Mouse (Mus musculus) embryonic facial prominence, embryonic 14.5 days (tissue): Measurements from ENCODE around the gene Mbl2. TPM values are rescaled to one million over a fixed set of nuclear protein-coding genes. Genes with fewer than 3 reads are reported as not detected.
"Not testable (repeated sequence)": the region's sequence is repeated elsewhere in the genome, so short reads cannot be mapped to it uniquely, and the experiment has no call there.

Experiments used
- ATAC-seq: fragments of 200-750 bp; cut with Nextera tagmentation; 2 replicates; pipeline ENCODE4 v1.8.0; 2017; ENCODE audit warnings: low read depth, moderate number of reproducible peaks, moderate TSS enrichment
- DNase-seq: peaks from one replicate; pipeline ENCODE4 v3.0.0-alpha.2; 2015; ENCODE audit warnings: low spot score
- H3K27ac ChIP-seq: fragments of 300-500 bp; sonication (generic); replicated peaks from 2 replicates; pipeline ENCODE4 v1.5.1; 2014; ENCODE audit warnings: low read depth, mild to moderate bottlenecking, low read length, moderate library complexity
- H3K27me3 ChIP-seq: fragments of 300-500 bp; sonication (generic); replicated peaks from 2 replicates; pipeline ENCODE4 v1.6.1; 2014; ENCODE audit warnings: low read length; ENCODE audit not compliant: control insufficient read depth, insufficient read depth
- H3K36me3 ChIP-seq: fragments of 300-500 bp; sonication (generic); 2 replicates; pipeline ENCODE4 v1.6.1; 2014; ENCODE audit warnings: low read length, mixed read lengths; ENCODE audit not compliant: control insufficient read depth, insufficient read depth
- H3K4me1 ChIP-seq: fragments of 300-500 bp; sonication (generic); 2 replicates; pipeline ENCODE4 v1.6.1; 2014; ENCODE audit warnings: antibody characterized with exemption, low read length; ENCODE audit not compliant: control insufficient read depth, insufficient read depth
- H3K4me2 ChIP-seq: fragments of 300-500 bp; sonication (generic); 2 replicates; pipeline ENCODE4 v1.6.1; 2014; ENCODE audit warnings: low read depth, mild to moderate bottlenecking, low read length, moderate library complexity, mixed read lengths
- H3K4me3 ChIP-seq: fragments of 300-500 bp; sonication (generic); 2 replicates; pipeline ENCODE4 v1.5.1; 2014; ENCODE audit warnings: low read depth, mild to moderate bottlenecking, low read length
- H3K9ac ChIP-seq: fragments of 300-500 bp; sonication (generic); 2 replicates; pipeline ENCODE4 v1.6.1; 2014; ENCODE audit warnings: low read depth, mild to moderate bottlenecking, low read length, moderate library complexity, mixed read lengths
- H3K9me3 ChIP-seq: fragments of 300-500 bp; sonication (generic); 2 replicates; pipeline ENCODE4 v1.6.1; 2016; ENCODE audit warnings: low read length; ENCODE audit not compliant: control insufficient read depth
- WGBS: fragments of 180-500 bp; shearing (Covaris S2); extraction: QIAGEN DNeasy Blood & Tissue Kit; methylation state at CpG from one replicate; pipeline ENCODE4 v1.1.7; 2014; 5-methylcytosine and 5-hydroxymethylcytosine counted together
- polyA plus RNA-seq: library from polyadenylated mRNA; unstranded; fragments of >200 nt; fragmentation: Nextera tagmentation; extraction: Ambion mirVana; gene quantifications from 2 replicates; pipeline ENCODE4 v1.2.1, GENCODE M21; 2014

Gene Mbl2
- 0.31 TPM in 1 of 2 replicates, not detected in the other for polyA plus RNA-seq

DNA sequence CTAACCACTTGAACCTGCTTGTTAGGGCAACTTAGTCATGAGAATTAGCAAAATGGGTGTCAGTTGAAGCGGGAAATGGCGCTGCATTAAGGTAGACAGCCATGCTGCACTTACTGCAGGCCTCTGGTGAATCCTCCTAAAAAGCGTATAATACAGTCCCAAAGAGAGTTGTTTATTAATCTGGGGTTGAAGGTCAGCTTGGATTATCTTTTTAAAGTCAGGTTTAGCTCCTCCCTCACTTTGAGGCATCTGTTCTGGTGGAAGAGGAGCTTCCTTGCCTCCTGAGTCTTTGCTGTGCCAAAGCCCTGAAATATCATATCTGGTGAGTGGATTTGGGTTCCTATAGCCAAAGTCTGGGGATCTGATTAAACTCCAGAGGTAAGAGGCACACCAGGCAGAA, at the start of gene Mbl2:
Gene Mbl2 (plus strand): TSS at position 252 of the 400 bp plus-strand sequence.
- Histone ChIP-seq H3K36me3 (no peaks in the 10 kb centered on the region), H3K27me3 (no peaks in the 10 kb centered on the region), H3K9me3 (no peaks in the 10 kb centered on the region), H3K27ac (no peak within 1 kb of the TSS), H3K4me2 (no peak within 1 kb of the TSS), H3K4me3 (no peak within 1 kb of the TSS), H3K9ac (no peak within 1 kb of the TSS), H3K4me1 (no peaks in the 10 kb centered on the region)
- 93% methylated on average over 3 of the region's 3 CpGs for WGBS
- ATAC-seq, result no peak
- DNase-seq, result no peak

DNA sequence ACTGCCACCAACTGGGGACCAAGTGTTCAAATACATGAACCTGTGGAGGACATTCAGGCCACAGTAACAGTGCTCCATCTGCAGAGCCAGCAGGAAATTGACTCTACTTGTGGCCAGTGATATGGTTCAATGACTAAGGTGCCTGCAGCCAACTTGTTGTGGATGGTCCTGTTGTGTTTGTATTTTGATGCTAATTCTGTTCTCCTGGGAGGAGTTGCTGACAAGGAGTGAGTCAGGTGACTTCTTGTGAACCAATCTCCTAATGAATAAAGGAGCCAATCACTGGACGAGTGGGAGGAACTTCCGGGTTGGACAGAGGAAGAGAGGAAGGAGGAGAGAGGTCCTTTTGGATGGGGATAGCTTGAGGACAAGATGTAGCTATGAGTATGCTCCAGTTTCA, 47.2 kb upstream of the Mbl2 start:
- H3K36me3 ChIP-seq, result no peaks in the 10 kb centered on the region
- H3K27ac ChIP-seq, result no peak overlapping the region
- no peak overlapping the region for H3K4me3 ChIP-seq
- H3K9ac ChIP-seq, result no peak overlapping the region
- no peak overlapping the region for H3K4me2 ChIP-seq
- no peak for DNase-seq
- H3K4me1 ChIP-seq, result no peaks in the 10 kb centered on the region
- peaks cover 18% of the 10 kb centered on the region; the same call in 1 of the 2 replicates for H3K9me3 ChIP-seq
- no peak for ATAC-seq
- H3K27me3 ChIP-seq, result no peaks in the 10 kb centered on the region
- WGBS, result 79% methylated on average over 2 of the region's 2 CpGs

DNA sequence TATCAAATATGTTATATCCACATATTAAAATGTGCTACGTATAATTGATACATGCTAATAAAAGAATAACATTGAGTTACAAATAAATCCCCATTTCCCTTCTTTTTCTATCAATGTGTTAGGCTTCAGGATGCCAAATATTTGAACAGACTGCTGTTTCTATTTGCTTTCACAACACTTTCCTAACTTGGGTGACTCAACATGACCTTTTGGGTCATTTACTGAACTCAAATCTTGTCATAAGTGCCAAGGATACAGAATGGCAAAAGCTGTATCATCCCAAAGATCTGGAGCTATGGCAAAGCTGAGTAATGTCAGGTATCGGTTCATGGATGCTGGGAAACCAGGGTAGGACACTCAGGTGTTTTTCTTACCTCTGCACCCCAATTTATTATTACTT, 45.5 kb upstream of the Mbl2 start:
- Histone ChIP-seq H3K27me3 (no peaks in the 10 kb centered on the region), H3K9me3 (peaks cover 18% of the 10 kb centered on the region; the same call in 1 of the 2 replicates), H3K9ac (no peak overlapping the region), H3K4me1 (no peaks in the 10 kb centered on the region), H3K36me3 (no peaks in the 10 kb centered on the region), H3K4me2 (no peak overlapping the region), H3K27ac (no peak overlapping the region), H3K4me3 (no peak overlapping the region)
- ATAC-seq (no peak), DNase-seq (no peak)
- WGBS, result 93% methylated on average over 2 of the region's 2 CpGs

DNA sequence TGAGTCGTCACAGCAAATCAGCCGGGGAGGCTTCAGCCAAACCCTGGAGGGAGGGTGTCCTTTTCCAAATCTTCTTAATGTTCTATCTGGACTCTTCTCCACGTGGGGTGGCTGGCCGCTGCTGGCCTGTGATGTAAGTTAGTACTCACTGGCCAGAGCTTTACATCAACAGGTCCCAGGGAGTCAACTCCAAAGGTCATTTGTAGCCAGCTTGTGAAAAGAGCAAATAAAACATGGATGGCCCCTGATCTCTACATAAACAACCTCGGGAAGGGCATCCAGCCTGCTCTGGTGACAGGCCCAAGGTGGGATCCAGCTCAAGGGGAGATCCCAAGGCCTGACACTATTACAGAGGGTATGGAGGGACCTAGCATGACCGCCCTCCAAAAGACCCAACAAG, 37.7 kb upstream of the Mbl2 start:
- no peaks in the 10 kb centered on the region; the same call in 1 of the 2 replicates for H3K9me3 ChIP-seq
- ATAC-seq (no peak), DNase-seq (no peak)
- H3K4me2 ChIP-seq, result no peak overlapping the region
- H3K4me3 ChIP-seq, result no peak overlapping the region
- no peak overlapping the region for H3K27ac ChIP-seq
- WGBS, result 74% methylated on average over 6 of the region's 6 CpGs
- no peaks in the 10 kb centered on the region for H3K4me1 ChIP-seq
- no peaks in the 10 kb centered on the region for H3K36me3 ChIP-seq
- no peak overlapping the region for H3K9ac ChIP-seq
- no peaks in the 10 kb centered on the region for H3K27me3 ChIP-seq

DNA sequence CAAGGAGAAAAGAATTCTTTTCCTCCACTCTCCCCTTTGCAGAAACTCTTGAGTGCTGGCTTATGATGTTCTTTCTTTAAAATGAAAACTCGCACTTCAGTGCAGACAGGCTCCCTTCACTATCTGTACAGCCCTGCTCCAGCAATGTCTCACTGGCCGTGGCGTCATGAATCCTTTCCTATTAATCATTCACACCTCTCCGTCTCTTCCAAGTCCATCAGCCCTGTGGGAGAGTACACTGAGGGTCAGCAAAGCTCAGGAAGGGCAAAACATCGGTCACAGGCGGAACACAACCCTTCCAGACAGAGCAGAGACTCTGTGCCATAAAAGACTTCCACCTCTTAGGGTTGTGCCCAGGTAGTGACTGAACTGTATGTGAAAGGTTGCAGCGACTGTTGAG, 30.6 kb upstream of the Mbl2 start:
- no peaks in the 10 kb centered on the region for H3K9me3 ChIP-seq
- H3K4me3 ChIP-seq, result no peak overlapping the region
- DNase-seq, result no peak

DNA sequence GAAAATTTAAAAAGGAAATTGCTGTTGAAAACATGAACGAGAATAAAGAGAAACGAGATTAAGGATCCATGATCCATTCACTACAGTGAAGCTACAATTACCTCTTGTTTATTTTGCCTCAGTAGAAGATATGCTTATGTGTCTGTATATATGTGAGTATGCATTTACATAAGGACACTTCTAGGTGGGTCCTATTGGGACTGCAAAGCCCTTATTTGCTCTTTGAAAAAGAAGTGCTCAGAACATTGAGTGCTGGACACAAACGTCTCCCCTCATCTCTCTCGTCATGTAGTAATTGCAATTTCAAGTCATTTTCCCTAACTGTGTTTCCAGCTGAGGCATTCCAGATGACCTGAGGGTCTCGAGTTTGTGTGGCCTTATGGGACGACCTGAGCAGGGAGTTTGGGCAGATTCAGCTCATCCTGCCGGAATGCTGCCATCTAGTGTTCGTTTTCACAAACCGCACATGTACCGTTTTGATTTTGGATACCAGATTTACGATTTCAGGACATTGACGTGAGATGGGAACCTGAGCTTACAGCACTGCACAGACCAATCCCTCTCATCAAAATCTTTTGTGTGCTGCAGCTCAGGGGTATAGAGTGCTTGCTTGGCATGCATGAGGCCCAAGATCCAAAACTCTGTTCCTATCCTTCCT, 27.5 kb upstream of the Mbl2 start:
- Histone ChIP-seq H3K4me3 (no peak overlapping the region), H3K27ac (no peak overlapping the region), H3K27me3 (no peaks in the 10 kb centered on the region), H3K9me3 (no peaks in the 10 kb centered on the region), H3K4me1 (no peaks in the 10 kb centered on the region), H3K36me3 (no peaks in the 10 kb centered on the region), H3K9ac (no peak overlapping the region), H3K4me2 (no peak overlapping the region)
- WGBS, result 16% methylated on average over 12 of the region's 12 CpGs
- ATAC-seq, result no peak
- peak; percentile 72 for DNase-seq

More for the DNA sequence above, 30.6 kb upstream of the Mbl2 start:
- Histone ChIP-seq H3K9ac (no peak overlapping the region), H3K36me3 (no peaks in the 10 kb centered on the region), H3K4me2 (no peak overlapping the region), H3K27ac (no peak overlapping the region), H3K27me3 (no peaks in the 10 kb centered on the region), H3K4me1 (no peaks in the 10 kb centered on the region)
- ATAC-seq, result no peak
- WGBS, result 83% methylated on average over 7 of the region's 7 CpGs

DNA sequence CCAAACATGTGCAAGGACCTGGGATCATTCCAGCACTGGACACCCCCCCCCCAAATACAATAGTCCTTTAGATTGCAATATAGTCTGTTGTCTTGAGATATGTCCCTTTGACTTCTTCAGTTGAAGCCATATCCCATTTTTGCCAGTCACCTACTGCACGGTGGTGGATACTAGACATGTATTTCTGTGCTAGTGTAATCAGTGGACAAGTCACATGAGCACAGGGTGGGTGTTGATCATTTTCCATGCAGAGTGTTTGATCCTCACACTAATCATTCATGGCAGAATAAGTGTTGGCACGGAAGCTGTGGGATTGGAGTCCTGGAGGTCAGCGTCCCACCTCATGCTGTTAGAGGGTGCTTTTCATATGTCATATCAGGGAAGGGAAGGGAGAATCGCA, 26.9 kb upstream of the Mbl2 start:
- no peak for ATAC-seq

DNA sequence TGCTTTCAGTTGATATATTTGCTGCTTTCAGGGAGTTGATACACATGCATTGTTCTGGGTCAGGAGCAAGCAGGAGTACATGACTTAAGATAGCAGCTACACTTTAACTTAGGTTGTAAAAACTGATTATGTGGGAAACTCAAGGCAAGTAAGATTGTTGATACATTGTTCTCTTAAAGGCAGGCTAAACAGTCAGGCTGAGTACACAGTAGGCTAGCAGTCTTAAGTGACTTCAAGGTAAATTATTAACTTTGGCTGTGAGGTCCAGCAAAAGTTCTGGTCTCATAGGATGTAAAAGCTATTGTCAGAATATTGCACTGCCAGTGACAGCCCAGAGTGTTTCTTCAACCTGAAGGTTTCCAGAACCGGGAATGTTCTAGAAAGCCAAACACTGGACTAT, 25.8 kb upstream of the Mbl2 start:
- no peaks in the 10 kb centered on the region for H3K4me1 ChIP-seq
- ATAC-seq (no peak), DNase-seq (no peak)
- no peaks in the 10 kb centered on the region for H3K36me3 ChIP-seq
- no peaks in the 10 kb centered on the region for H3K27me3 ChIP-seq
- H3K9ac ChIP-seq, result no peak overlapping the region
- no peak overlapping the region for H3K4me3 ChIP-seq
- H3K4me2 ChIP-seq, result no peak overlapping the region
- 90% methylated on average over 1 of the region's 1 CpGs for WGBS
- no peak overlapping the region for H3K27ac ChIP-seq
- H3K9me3 ChIP-seq, result no peaks in the 10 kb centered on the region

More for the DNA sequence above, 26.9 kb upstream of the Mbl2 start:
- Histone ChIP-seq H3K27me3 (no peaks in the 10 kb centered on the region), H3K9me3 (no peaks in the 10 kb centered on the region), H3K36me3 (no peaks in the 10 kb centered on the region), H3K4me1 (no peaks in the 10 kb centered on the region), H3K27ac (no peak overlapping the region), H3K4me2 (no peak overlapping the region), H3K9ac (no peak overlapping the region), H3K4me3 (no peak overlapping the region)
- no peak for DNase-seq
- 78% methylated on average over 4 of the region's 4 CpGs for WGBS

DNA sequence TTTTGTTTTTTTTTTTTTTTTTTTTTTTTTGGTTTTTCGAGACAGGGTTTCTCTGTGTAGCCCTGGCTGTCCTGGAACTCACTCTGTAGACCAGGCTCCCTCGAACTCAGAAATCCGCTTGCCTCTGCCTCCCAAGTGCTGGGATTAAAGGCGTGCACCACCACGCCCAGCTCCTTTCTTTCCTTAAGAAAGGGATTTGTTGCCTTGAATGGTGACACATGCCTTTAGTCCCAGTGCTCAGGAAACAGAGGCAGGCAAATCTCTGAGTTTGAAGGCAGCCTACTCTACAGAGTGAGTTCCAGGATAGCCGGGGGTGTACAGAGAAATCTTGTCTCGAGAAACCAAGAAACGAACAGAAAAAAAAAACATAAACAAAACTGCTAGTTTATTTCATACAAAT, 23.7 kb upstream of the Mbl2 start:
- H3K36me3 ChIP-seq, H3K4me2 ChIP-seq, DNase-seq, H3K9ac ChIP-seq, H3K4me3 ChIP-seq, H3K9me3 ChIP-seq, H3K27me3 ChIP-seq, ATAC-seq, H3K4me1 ChIP-seq, H3K27ac ChIP-seq: not testable (repeated sequence)
- 84% methylated on average over 8 of the region's 8 CpGs for WGBS
